Mouse (Mus musculus): ENCODE results near the gene Mapk13.

- TF ChIP-seq CTCF (IDR thresholded peaks at IDR 0.05 in 2 of 3, conservative IDR thresholded peaks at IDR 0.05 in 1 of 3; ENCODE audit: control insufficient read depth in 1 of 3, insufficient read depth in 1 of 3, low read depth in 2 of 3, low read length in 3 of 3, poor library complexity in 1 of 3, severe bottlenecking in 1 of 3): no peak
- TF ChIP-seq SMC3 (IDR thresholded peaks at IDR 0.05; ENCODE audit: low read depth, low read length): no peak
These were observed 56.4 kb downstream of the Mapk13 start for GRCm38 (mm10) chr17:28825359-28826041.

Data from MEL (cell line).